Mouse (Mus musculus) bone marrow, adult 2 months (tissue): Measurements from ENCODE around the gene Olfr1392.

ENCODE experiments used
- CTCF ChIP-seq: fragments of 200-500 bp; IDR thresholded peaks from 2 replicates; pipeline ENCODE4 v1.5.1; 2011; ENCODE audit warnings: low read length, control low read depth; ENCODE audit not compliant: control insufficient read depth, insufficient read depth
- POLR2A ChIP-seq: fragments of 200-500 bp; IDR thresholded peaks from 2 replicates; pipeline ENCODE4 v1.6.1; 2011; ENCODE audit warnings: low read depth, mild to moderate bottlenecking, control low read depth, low read length, borderline replicate concordance; ENCODE audit not compliant: control insufficient read depth

GRCm38 (mm10) chr11:49271334-49271733 is 13.7 kb upstream of the Olfr1392 start:
- TF ChIP-seq CTCF (no peak), POLR2A (no peak)
